Mouse (Mus musculus): ENCODE results near the gene Kcnip4. TPM values are rescaled to one million over a fixed set of nuclear protein-coding genes. Genes with fewer than 3 reads are reported as not detected.

Kcnip4 gene
- polyA plus RNA-seq (2014; fragmentation: Nextera tagmentation; extraction: Ambion mirVana): 0.38 and 0.57 TPM in 2 replicates

DNA sequence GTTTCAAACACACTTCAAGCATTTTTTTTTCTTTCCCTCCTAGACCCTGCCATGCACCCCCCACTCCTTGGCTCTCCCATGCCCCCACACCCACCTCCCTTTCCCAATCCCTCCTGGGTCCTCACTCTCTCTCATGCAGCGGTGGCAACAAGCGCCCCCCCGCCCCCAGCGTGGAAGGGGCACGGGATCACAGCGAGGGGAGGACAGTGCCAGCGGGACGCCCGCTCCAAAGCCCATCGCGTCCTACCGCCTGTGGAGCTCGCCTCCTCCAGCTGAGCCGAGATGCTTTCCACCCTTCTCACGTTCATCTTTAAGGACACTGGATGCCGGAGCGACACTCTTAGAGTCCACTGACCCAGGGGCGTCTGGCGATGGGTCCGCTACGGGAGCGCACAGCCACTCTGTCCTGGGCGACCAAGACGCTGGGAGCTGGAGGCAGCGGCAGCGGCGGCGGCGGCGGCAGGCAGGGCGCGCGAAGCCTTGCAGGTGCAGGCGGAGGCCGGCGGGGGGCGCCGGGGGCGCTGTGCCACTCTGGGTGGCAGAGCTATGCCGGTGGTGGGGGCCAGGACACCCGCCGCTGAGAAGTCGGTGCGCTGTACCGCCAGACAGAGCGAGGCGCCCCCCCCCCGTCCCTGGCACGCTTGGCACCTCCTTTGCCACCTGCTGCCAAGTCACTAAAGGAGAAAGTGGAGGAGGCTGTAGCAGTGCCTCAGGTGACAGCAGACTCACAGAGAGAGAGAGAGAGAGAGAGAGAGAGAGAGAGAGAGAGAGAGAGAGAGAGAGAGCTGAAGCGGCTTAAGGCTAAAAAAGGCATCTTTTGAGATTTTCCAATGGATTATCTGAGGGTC lies at the start of gene Kcnip4:
Gene Kcnip4, minus strand, starts transcription at position 514 of the 848 bp plus-strand sequence.
- H3K36me3 ChIP-seq (ENCODE audit: control insufficient read depth, insufficient read depth, low read length): no peaks in the 10 kb centered on the region
- H3K4me3 ChIP-seq (ENCODE audit: low read depth, low read length): peak within 1 kb of the TSS; percentile 32
- DNase-seq (ENCODE audit: low spot score) (peak; percentile 31), ATAC-seq (replicated peaks; ENCODE audit: low FRiP score) (no peak)
- H3K4me1 ChIP-seq (replicated peaks; ENCODE audit: control insufficient read depth, insufficient read depth, low read length): no peaks in the 10 kb centered on the region
- WGBS: 3% methylated on average over 49 of the region's 50 CpGs
- H3K27me3 ChIP-seq (replicated peaks; ENCODE audit: control insufficient read depth, insufficient read depth, low read length): peaks cover 23% of the 10 kb centered on the region
- peak within 1 kb of the TSS; percentile 55 for H3K4me2 ChIP-seq
- no peak within 1 kb of the TSS for H3K27ac ChIP-seq (ENCODE audit: low read depth, low read length)
- no peaks in the 10 kb centered on the region for H3K9me3 ChIP-seq (ENCODE audit: control insufficient read depth, low read length)
- no peak within 1 kb of the TSS for H3K9ac ChIP-seq (ENCODE audit: low read depth, low read length)

DNA sequence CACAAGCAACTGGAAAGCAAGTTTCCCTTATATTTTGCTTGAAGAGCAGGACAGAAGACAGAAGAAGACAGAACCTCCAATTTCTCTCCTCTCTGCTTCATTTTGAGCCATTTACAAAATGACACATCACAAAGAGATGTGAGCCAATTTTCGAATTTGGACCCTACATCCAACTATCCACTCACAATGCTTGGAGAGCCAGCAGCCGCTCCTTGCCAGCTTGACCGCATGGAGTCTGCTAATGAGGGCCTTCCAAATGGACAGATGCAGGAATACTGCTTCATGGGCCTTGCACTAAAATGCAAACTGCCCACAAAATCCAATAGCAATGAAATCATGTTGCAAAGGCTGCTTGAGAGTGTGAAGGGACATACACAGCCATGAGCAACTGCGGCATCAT lies 47.2 kb upstream of the Kcnip4 start:
- no peaks in the 10 kb centered on the region for H3K9me3 ChIP-seq (ENCODE audit: control insufficient read depth, low read length)
- H3K27ac ChIP-seq (ENCODE audit: low read depth, low read length): no peak overlapping the region
- DNase-seq (ENCODE audit: low spot score) (no peak), ATAC-seq (replicated peaks; ENCODE audit: low FRiP score) (no peak)
- H3K9ac ChIP-seq (ENCODE audit: low read depth, low read length): no peak overlapping the region
- no peaks in the 10 kb centered on the region for H3K36me3 ChIP-seq (ENCODE audit: control insufficient read depth, insufficient read depth, low read length)
- no peak overlapping the region for H3K4me3 ChIP-seq (ENCODE audit: low read depth, low read length)
- WGBS: 78% methylated on average over 4 of the region's 4 CpGs
- no peak overlapping the region for H3K4me2 ChIP-seq
- no peaks in the 10 kb centered on the region for H3K27me3 ChIP-seq (replicated peaks; ENCODE audit: control insufficient read depth, insufficient read depth, low read length)
- no peaks in the 10 kb centered on the region for H3K4me1 ChIP-seq (replicated peaks; ENCODE audit: control insufficient read depth, insufficient read depth, low read length)

DNA sequence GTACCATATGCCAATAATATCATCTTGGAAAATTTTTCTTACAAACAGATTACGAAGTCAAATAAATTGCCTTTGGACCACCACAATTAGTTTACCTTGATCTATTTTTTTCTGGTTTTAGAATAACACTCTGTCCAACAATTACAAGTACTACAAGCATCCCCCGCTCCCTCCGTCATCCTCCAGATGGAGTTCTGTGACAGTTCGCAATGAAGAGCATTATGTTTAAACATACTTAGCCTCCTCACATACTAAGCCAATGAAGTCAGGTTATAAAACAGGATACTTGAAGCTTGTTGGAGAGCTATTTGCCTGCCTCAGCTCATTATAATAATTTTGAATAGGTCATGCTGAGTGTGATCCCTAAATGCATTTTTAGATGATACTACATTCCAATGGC lies 39.0 kb upstream of the Kcnip4 start:
- no peak overlapping the region for H3K27ac ChIP-seq (ENCODE audit: low read depth, low read length)
- H3K4me1 ChIP-seq (replicated peaks; ENCODE audit: control insufficient read depth, insufficient read depth, low read length): no peaks in the 10 kb centered on the region
- H3K9me3 ChIP-seq (ENCODE audit: control insufficient read depth, low read length): no peaks in the 10 kb centered on the region
- no peak for DNase-seq (ENCODE audit: low spot score)
- no peak for ATAC-seq (replicated peaks; ENCODE audit: low FRiP score)
- no peak overlapping the region for H3K4me2 ChIP-seq
- H3K4me3 ChIP-seq (ENCODE audit: low read depth, low read length): no peak overlapping the region
- H3K27me3 ChIP-seq (replicated peaks; ENCODE audit: control insufficient read depth, insufficient read depth, low read length): no peaks in the 10 kb centered on the region
- WGBS: 86% methylated on average over 4 of the region's 4 CpGs
- no peaks in the 10 kb centered on the region for H3K36me3 ChIP-seq (ENCODE audit: control insufficient read depth, insufficient read depth, low read length)
- no peak overlapping the region for H3K9ac ChIP-seq (ENCODE audit: low read depth, low read length)

DNA sequence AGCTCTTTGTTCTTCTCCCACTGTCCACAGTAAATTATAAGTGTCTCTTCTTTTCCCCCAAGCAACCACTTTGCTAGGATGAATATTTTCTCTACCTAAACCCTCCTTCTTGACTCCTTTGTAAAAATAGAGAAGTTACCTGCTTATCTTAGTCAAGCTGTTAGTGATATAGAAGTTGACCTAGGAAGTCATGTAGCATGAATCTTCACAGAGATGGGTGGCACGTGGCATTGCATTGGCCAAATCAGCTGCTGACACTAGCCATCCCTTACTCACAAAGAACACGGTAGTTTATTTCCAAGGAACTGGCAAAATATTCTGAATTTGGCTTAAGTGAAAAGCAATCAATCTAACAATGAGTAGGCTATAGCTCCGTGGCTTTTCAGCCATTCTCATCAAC lies 32.7 kb upstream of the Kcnip4 start:
- WGBS: 68% methylated on average over 3 of the region's 3 CpGs
- Histone ChIP-seq H3K4me2 (no peak overlapping the region), H3K4me1 (replicated peaks; ENCODE audit: control insufficient read depth, insufficient read depth, low read length) (no peaks in the 10 kb centered on the region), H3K27me3 (replicated peaks; ENCODE audit: control insufficient read depth, insufficient read depth, low read length) (no peaks in the 10 kb centered on the region), H3K9me3 (ENCODE audit: control insufficient read depth, low read length) (no peaks in the 10 kb centered on the region), H3K27ac (ENCODE audit: low read depth, low read length) (no peak overlapping the region), H3K4me3 (ENCODE audit: low read depth, low read length) (no peak overlapping the region), H3K36me3 (ENCODE audit: control insufficient read depth, insufficient read depth, low read length) (no peaks in the 10 kb centered on the region), H3K9ac (ENCODE audit: low read depth, low read length) (no peak overlapping the region)
- no peak for DNase-seq (ENCODE audit: low spot score)
- no peak for ATAC-seq (replicated peaks; ENCODE audit: low FRiP score)

DNA sequence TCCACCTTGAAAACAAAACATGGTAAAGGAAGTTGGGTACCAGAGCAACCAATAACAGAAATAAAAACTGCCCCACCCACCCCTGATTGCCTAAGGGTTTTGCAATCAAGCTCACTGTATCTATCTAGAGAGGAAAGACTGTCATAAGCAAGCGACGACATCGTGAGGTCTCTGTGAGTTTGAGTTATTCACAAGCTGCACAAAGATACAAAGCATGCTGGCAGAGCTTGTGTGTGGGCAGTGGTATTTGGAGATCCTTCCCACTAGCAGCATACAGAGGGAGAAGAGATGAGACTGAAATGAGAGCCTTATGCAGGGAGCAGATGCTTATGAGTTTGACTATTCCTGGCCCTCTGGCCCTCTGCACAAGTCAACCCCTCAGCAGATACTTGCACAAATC lies 23.2 kb upstream of the Kcnip4 start:
- ATAC-seq (replicated peaks; ENCODE audit: low FRiP score): no peak
- WGBS: 78% methylated on average over 3 of the region's 3 CpGs
- no peak overlapping the region for H3K4me2 ChIP-seq

DNA sequence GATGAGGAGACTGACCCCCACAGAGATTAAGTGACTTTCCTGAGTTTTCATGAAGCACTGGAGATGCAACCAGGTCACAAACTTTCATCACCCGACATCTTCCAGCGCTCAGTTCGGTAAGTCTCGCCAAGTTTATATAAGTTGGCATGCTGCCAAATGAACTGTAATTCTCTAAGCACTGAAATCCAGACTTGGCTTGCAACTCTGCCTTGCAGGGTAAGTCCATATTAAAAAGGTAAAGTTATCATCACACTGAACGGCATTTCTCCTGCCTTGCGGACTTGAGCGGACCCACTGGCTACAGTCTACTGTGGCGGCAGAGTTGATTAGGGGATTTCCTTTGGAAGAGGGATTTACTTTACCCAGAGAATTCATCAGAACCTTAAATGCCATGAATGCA lies 4.7 kb upstream of the Kcnip4 start:
- 82% methylated on average over 8 of the region's 8 CpGs for WGBS
- H3K27ac ChIP-seq (ENCODE audit: low read depth, low read length): no peak overlapping the region
- no peaks in the 10 kb centered on the region for H3K9me3 ChIP-seq (ENCODE audit: control insufficient read depth, low read length)
- ATAC-seq (replicated peaks; ENCODE audit: low FRiP score) (no peak), DNase-seq (ENCODE audit: low spot score) (no peak)
- peaks cover 11% of the 10 kb centered on the region for H3K27me3 ChIP-seq (replicated peaks; ENCODE audit: control insufficient read depth, insufficient read depth, low read length)
- H3K4me2 ChIP-seq: no peak overlapping the region
- H3K4me1 ChIP-seq (replicated peaks; ENCODE audit: control insufficient read depth, insufficient read depth, low read length): no peaks in the 10 kb centered on the region
- no peaks in the 10 kb centered on the region for H3K36me3 ChIP-seq (ENCODE audit: control insufficient read depth, insufficient read depth, low read length)
- H3K9ac ChIP-seq (ENCODE audit: low read depth, low read length): no peak overlapping the region
- no peak overlapping the region for H3K4me3 ChIP-seq (ENCODE audit: low read depth, low read length)

More for the DNA sequence above, 23.2 kb upstream of the Kcnip4 start:
- H3K36me3 ChIP-seq (ENCODE audit: control insufficient read depth, insufficient read depth, low read length): no peaks in the 10 kb centered on the region
- H3K9me3 ChIP-seq (ENCODE audit: control insufficient read depth, low read length): no peaks in the 10 kb centered on the region
- no peak overlapping the region for H3K4me3 ChIP-seq (ENCODE audit: low read depth, low read length)
- no peak overlapping the region for H3K27ac ChIP-seq (ENCODE audit: low read depth, low read length)
- no peaks in the 10 kb centered on the region for H3K27me3 ChIP-seq (replicated peaks; ENCODE audit: control insufficient read depth, insufficient read depth, low read length)
- H3K9ac ChIP-seq (ENCODE audit: low read depth, low read length): no peak overlapping the region
- DNase-seq (ENCODE audit: low spot score): no peak
- H3K4me1 ChIP-seq (replicated peaks; ENCODE audit: control insufficient read depth, insufficient read depth, low read length): no peaks in the 10 kb centered on the region

DNA sequence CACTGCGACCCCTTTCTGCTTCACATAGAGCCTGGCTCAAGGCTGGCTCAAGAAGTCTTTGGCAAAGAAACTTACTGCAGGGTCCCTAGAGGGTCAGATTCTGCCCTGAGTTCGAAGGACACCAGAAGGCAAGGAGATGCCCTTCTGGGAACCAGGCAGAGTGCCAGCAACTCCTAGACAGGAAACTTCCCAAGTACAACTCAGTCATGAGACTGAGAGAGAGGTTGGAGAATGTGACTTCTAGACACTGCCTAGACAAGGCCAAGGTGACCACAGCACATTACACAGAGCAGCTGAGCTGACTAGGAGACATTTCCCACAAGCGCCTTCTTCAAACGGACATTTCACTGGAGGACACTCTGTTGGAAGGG lies 520 bp upstream of the Kcnip4 start:
- Histone ChIP-seq H3K27ac (ENCODE audit: low read depth, low read length) (no peak overlapping the region), H3K36me3 (ENCODE audit: control insufficient read depth, insufficient read depth, low read length) (no peaks in the 10 kb centered on the region), H3K4me3 (ENCODE audit: low read depth, low read length) (no peak overlapping the region), H3K9me3 (ENCODE audit: control insufficient read depth, low read length) (no peaks in the 10 kb centered on the region), H3K27me3 (replicated peaks; ENCODE audit: control insufficient read depth, insufficient read depth, low read length) (peaks cover 23% of the 10 kb centered on the region), H3K4me2 (no peak overlapping the region), H3K4me1 (replicated peaks; ENCODE audit: control insufficient read depth, insufficient read depth, low read length) (no peaks in the 10 kb centered on the region), H3K9ac (ENCODE audit: low read depth, low read length) (no peak overlapping the region)
- 59% methylated on average over 4 of the region's 4 CpGs for WGBS
- no peak for DNase-seq (ENCODE audit: low spot score)
- ATAC-seq (replicated peaks; ENCODE audit: low FRiP score): no peak

DNA sequence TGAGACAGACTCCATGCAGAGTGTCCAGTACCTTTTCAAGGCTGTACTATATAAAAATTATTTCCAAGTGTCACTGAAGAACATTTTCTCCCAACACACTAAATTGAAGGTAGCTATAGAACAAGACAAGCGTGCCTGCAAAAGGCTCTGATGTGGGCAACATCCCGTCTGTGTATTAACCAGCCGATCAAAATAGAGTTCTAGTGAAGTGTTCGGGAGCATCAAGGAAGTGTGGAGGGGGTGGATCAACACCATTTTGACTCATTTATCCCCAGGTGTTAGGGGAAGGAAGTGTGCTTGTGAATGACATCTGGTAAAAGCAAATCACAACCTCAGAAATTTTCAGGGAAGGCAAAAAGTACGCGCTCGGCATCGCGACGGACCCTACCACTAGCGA lies 712 bp downstream of the Kcnip4 start:
- peaks cover 23% of the 10 kb centered on the region for H3K27me3 ChIP-seq (replicated peaks; ENCODE audit: control insufficient read depth, insufficient read depth, low read length)
- peak; percentile 31 for DNase-seq (ENCODE audit: low spot score)
- no peak overlapping the region for H3K27ac ChIP-seq (ENCODE audit: low read depth, low read length)
- peak overlapping the region; percentile 32 for H3K4me3 ChIP-seq (ENCODE audit: low read depth, low read length)
- no peak for ATAC-seq (replicated peaks; ENCODE audit: low FRiP score)
- peak overlapping the region; percentile 55 for H3K4me2 ChIP-seq
- WGBS: 10% methylated on average over 11 of the region's 11 CpGs
- H3K9me3 ChIP-seq (ENCODE audit: control insufficient read depth, low read length): no peaks in the 10 kb centered on the region
- H3K9ac ChIP-seq (ENCODE audit: low read depth, low read length): no peak overlapping the region
- no peaks in the 10 kb centered on the region for H3K4me1 ChIP-seq (replicated peaks; ENCODE audit: control insufficient read depth, insufficient read depth, low read length)
- no peaks in the 10 kb centered on the region for H3K36me3 ChIP-seq (ENCODE audit: control insufficient read depth, insufficient read depth, low read length)

DNA sequence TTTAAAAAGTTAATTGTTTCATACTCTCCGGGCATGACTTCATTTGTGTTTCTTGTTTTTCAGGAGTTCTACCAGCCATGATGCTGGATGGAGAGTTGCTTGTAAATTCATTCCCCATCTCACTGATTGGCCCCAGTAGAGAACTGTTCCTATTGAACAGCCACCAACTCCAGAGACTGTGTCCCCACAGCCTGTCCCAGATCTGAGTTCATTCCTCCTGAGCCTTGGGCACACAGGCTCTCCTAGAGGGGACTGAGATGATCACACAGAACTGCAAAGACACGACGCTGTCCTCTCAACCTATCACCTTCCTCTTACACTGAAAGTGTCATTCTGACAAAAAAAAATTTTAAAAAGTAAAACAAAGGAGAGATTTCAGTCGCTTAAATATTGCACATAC lies 1.7 kb downstream of the Kcnip4 start:
- H3K36me3 ChIP-seq (ENCODE audit: control insufficient read depth, insufficient read depth, low read length): no peaks in the 10 kb centered on the region
- DNase-seq (ENCODE audit: low spot score) (no peak), ATAC-seq (replicated peaks; ENCODE audit: low FRiP score) (no peak)
- 63% methylated on average over 4 of the region's 4 CpGs for WGBS
- no peaks in the 10 kb centered on the region for H3K9me3 ChIP-seq (ENCODE audit: control insufficient read depth, low read length)
- H3K9ac ChIP-seq (ENCODE audit: low read depth, low read length): no peak overlapping the region
- no peaks in the 10 kb centered on the region for H3K4me1 ChIP-seq (replicated peaks; ENCODE audit: control insufficient read depth, insufficient read depth, low read length)
- H3K4me3 ChIP-seq (ENCODE audit: low read depth, low read length): no peak overlapping the region
- no peak overlapping the region for H3K27ac ChIP-seq (ENCODE audit: low read depth, low read length)
- H3K4me2 ChIP-seq: no peak overlapping the region
- peaks cover 23% of the 10 kb centered on the region for H3K27me3 ChIP-seq (replicated peaks; ENCODE audit: control insufficient read depth, insufficient read depth, low read length)

Data from liver, embryonic 11.5 days (tissue).